Mouse (Mus musculus) liver, embryonic 16.5 days (tissue): Measurements from ENCODE around the gene Dad1. TPM values are rescaled to one million over a fixed set of nuclear protein-coding genes. Genes with fewer than 3 reads are reported as not detected.

Experiments
- ATAC-seq: fragments of 200-750 bp; cut with Nextera tagmentation; 2 replicates; pipeline ENCODE4 v1.8.0; 2017; ENCODE audit warnings: low read depth, mild to moderate bottlenecking, moderate number of reproducible peaks, moderate library complexity
- H3K27ac ChIP-seq: fragments of 300-500 bp; sonication (generic); 2 replicates; pipeline ENCODE4 v1.5.1; 2014; ENCODE audit warnings: mild to moderate bottlenecking, low read length
- H3K27me3 ChIP-seq: fragments of 300-500 bp; sonication (generic); 2 replicates; pipeline ENCODE4 v1.6.1; 2014; ENCODE audit warnings: low read depth, low read length, mixed read lengths; ENCODE audit not compliant: control insufficient read depth, insufficient read depth
- H3K36me3 ChIP-seq: fragments of 300-500 bp; sonication (generic); 2 replicates; pipeline ENCODE4 v1.6.1; 2014; ENCODE audit warnings: mild to moderate bottlenecking; ENCODE audit not compliant: control insufficient read depth, insufficient read depth
- H3K4me1 ChIP-seq: fragments of 300-500 bp; sonication (generic); 2 replicates; pipeline ENCODE4 v1.6.1; 2014; ENCODE audit warnings: low read depth, low read length, mixed read lengths; ENCODE audit not compliant: control insufficient read depth
- H3K4me2 ChIP-seq: fragments of 300-500 bp; sonication (generic); 2 replicates; pipeline ENCODE4 v1.6.1; 2014; ENCODE audit warnings: low read depth, low read length, mixed read lengths
- H3K4me3 ChIP-seq: fragments of 300-500 bp; sonication (generic); 2 replicates; pipeline ENCODE4 v1.5.1; 2014; ENCODE audit warnings: low read depth, mild to moderate bottlenecking, low read length
- H3K9ac ChIP-seq: fragments of 300-500 bp; sonication (generic); 2 replicates; pipeline ENCODE4 v1.6.1; 2014; ENCODE audit warnings: low read depth, low read length
- H3K9me3 ChIP-seq: fragments of 300-500 bp; sonication (generic); replicated peaks from 2 replicates; pipeline ENCODE4 v1.6.1; 2016; ENCODE audit warnings: low read length; ENCODE audit not compliant: control insufficient read depth
- WGBS: fragments of 180-500 bp; shearing (Covaris S2); extraction: QIAGEN DNeasy Blood & Tissue Kit; methylation state at CpG from one replicate; pipeline ENCODE4 v1.1.7; 2014; ENCODE audit not compliant: insufficient replicate concordance; 5-methylcytosine and 5-hydroxymethylcytosine counted together
- polyA plus RNA-seq: library from polyadenylated mRNA; unstranded; fragments of >200 nt; fragmentation: Nextera tagmentation; extraction: Ambion mirVana; gene quantifications from 2 replicates; pipeline ENCODE4 v1.2.1, GENCODE M21; 2015

Gene Dad1
- polyA plus RNA-seq, 1 experiment from 2014 or later: 226 TPM

GRCm38 (mm10) chr14:54214901-54215300, 39.0 kb downstream of the Dad1 start:
- Histone ChIP-seq H3K27ac (no peak overlapping the region), H3K4me2 (no peak overlapping the region), H3K4me3 (no peak overlapping the region), H3K36me3 (no peaks in the 10 kb centered on the region), H3K27me3 (no peaks in the 10 kb centered on the region), H3K9me3 (no peaks in the 10 kb centered on the region), H3K9ac (no peak overlapping the region), H3K4me1 (no peaks in the 10 kb centered on the region)
- WGBS: 48% methylated on average over 10 of the region's 10 CpGs
- no peak for ATAC-seq

- no peak overlapping the region for H3K9ac ChIP-seq
Observed at GRCm38 (mm10) chr14:54214477-54214876, 39.4 kb downstream of the Dad1 start.

DNA sequence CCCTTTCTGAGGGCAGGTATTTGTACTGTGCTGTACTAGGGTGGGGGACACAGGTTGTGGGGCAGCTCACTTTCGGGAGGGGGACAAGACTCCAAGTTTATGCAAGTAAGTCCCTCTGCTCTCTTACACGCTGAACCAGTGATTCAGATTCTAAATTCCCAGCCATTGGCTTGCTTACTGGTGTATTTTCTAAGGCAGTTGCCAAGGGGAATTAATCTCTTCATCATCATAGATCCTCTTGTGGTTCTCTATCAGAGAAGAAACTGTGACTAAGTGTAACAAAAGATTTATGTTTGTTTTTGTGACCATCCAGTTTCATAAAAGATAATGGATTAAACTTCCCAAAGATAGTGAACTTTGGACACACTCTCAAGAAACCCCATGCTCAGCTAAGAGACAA, 40.2 kb downstream of the Dad1 start:
- H3K4me2 ChIP-seq: no peak overlapping the region
- no peak overlapping the region for H3K4me3 ChIP-seq
- ATAC-seq: no peak
- H3K27ac ChIP-seq: no peak overlapping the region
- no peak overlapping the region for H3K9ac ChIP-seq
- H3K36me3 ChIP-seq: no peaks in the 10 kb centered on the region
- no peaks in the 10 kb centered on the region for H3K27me3 ChIP-seq
- no peaks in the 10 kb centered on the region for H3K4me1 ChIP-seq
- 58% methylated on average over 2 of the region's 2 CpGs for WGBS
- H3K9me3 ChIP-seq: no peaks in the 10 kb centered on the region

More at GRCm38 (mm10) chr14:54214477-54214876, 39.4 kb downstream of the Dad1 start:
- no peak for ATAC-seq
- no peak overlapping the region for H3K4me3 ChIP-seq
- no peaks in the 10 kb centered on the region for H3K4me1 ChIP-seq
- H3K36me3 ChIP-seq: no peaks in the 10 kb centered on the region
- no peaks in the 10 kb centered on the region for H3K27me3 ChIP-seq
- H3K4me2 ChIP-seq: no peak overlapping the region
- no peaks in the 10 kb centered on the region for H3K9me3 ChIP-seq
- H3K27ac ChIP-seq: no peak overlapping the region
- 34% methylated on average over 2 of the region's 2 CpGs for WGBS

- WGBS: 57% methylated on average over 5 of the region's 5 CpGs
- ATAC-seq: no peak
- no peaks in the 10 kb centered on the region for H3K9me3 ChIP-seq
Observed at GRCm38 (mm10) chr14:54211755-54212154, 42.1 kb downstream of the Dad1 start.

GRCm38 (mm10) chr14:54211199-54211598, 42.7 kb downstream of the Dad1 start:
- no peak overlapping the region for H3K9ac ChIP-seq
- H3K4me3 ChIP-seq: no peak overlapping the region
- H3K27me3 ChIP-seq: no peaks in the 10 kb centered on the region
- no peak for ATAC-seq
- H3K9me3 ChIP-seq: no peaks in the 10 kb centered on the region
- H3K27ac ChIP-seq: no peak overlapping the region
- no peaks in the 10 kb centered on the region for H3K36me3 ChIP-seq
- peaks cover 10% of the 10 kb centered on the region for H3K4me1 ChIP-seq
- WGBS: 74% methylated on average over 8 of the region's 8 CpGs
- H3K4me2 ChIP-seq: no peak overlapping the region

More at GRCm38 (mm10) chr14:54211755-54212154, 42.1 kb downstream of the Dad1 start:
- Histone ChIP-seq H3K27ac (no peak overlapping the region), H3K9ac (no peak overlapping the region), H3K4me3 (no peak overlapping the region), H3K36me3 (no peaks in the 10 kb centered on the region), H3K4me2 (no peak overlapping the region), H3K27me3 (no peaks in the 10 kb centered on the region), H3K4me1 (peaks cover 10% of the 10 kb centered on the region)

- Histone ChIP-seq H3K9ac (no peak overlapping the region), H3K4me2 (no peak overlapping the region), H3K27ac (no peak overlapping the region), H3K4me1 (peaks cover 10% of the 10 kb centered on the region), H3K9me3 (no peaks in the 10 kb centered on the region), H3K27me3 (no peaks in the 10 kb centered on the region), H3K36me3 (no peaks in the 10 kb centered on the region), H3K4me3 (no peak overlapping the region)
- 87% methylated on average over 2 of the region's 2 CpGs for WGBS
- ATAC-seq: no peak
Observed at GRCm38 (mm10) chr14:54210401-54210800, 43.5 kb downstream of the Dad1 start.

- no peak overlapping the region for H3K9ac ChIP-seq
- 63% methylated on average over 5 of the region's 5 CpGs for WGBS
Observed at GRCm38 (mm10) chr14:54209932-54210331, 44.0 kb downstream of the Dad1 start.

GRCm38 (mm10) chr14:54208741-54209140, 45.2 kb downstream of the Dad1 start:
- no peak overlapping the region for H3K27ac ChIP-seq
- no peaks in the 10 kb centered on the region for H3K9me3 ChIP-seq
- no peak for ATAC-seq
- peaks cover 25% of the 10 kb centered on the region for H3K4me1 ChIP-seq
- no peaks in the 10 kb centered on the region for H3K27me3 ChIP-seq
- WGBS: 66% methylated on average over 6 of the region's 6 CpGs
- H3K9ac ChIP-seq: no peak overlapping the region
- H3K36me3 ChIP-seq: no peaks in the 10 kb centered on the region
- no peak overlapping the region for H3K4me2 ChIP-seq
- H3K4me3 ChIP-seq: no peak overlapping the region

More at GRCm38 (mm10) chr14:54209932-54210331, 44.0 kb downstream of the Dad1 start:
- no peak for ATAC-seq
- no peaks in the 10 kb centered on the region for H3K9me3 ChIP-seq
- peaks cover 14% of the 10 kb centered on the region for H3K4me1 ChIP-seq
- no peaks in the 10 kb centered on the region for H3K27me3 ChIP-seq
- no peaks in the 10 kb centered on the region for H3K36me3 ChIP-seq
- H3K4me2 ChIP-seq: no peak overlapping the region
- no peak overlapping the region for H3K4me3 ChIP-seq
- no peak overlapping the region for H3K27ac ChIP-seq

DNA sequence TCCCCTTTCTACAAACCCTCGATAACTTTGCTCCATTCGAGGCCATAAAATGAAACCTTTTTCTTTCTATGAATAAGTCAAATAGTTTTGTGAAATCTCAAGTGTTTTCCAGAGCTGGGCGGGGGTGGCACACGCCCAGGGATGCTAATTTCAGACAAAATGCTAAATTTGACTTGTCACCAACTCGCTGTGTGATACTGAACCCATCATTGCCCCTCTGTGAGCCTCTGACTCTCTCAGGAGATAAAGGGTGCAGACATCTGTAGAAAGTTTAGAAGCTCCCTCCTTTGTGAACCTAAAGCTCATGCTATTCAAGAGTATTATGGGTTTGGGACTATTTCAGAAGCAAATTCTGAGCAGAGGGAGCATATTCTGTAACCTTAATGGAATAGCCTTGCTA, 46.0 kb downstream of the Dad1 start:
- ATAC-seq: no peak
- H3K27me3 ChIP-seq: no peaks in the 10 kb centered on the region
- no peak overlapping the region for H3K27ac ChIP-seq
- H3K4me3 ChIP-seq: no peak overlapping the region
- H3K36me3 ChIP-seq: no peaks in the 10 kb centered on the region
- WGBS: 56% methylated on average over 5 of the region's 5 CpGs
- no peak overlapping the region for H3K9ac ChIP-seq
- peaks cover 30% of the 10 kb centered on the region for H3K4me1 ChIP-seq
- H3K9me3 ChIP-seq: no peaks in the 10 kb centered on the region
- no peak overlapping the region for H3K4me2 ChIP-seq
